Mouse (Mus musculus) megakaryocyte, embryonic 14.5 days (primary cell): ENCODE data around the gene Gm28044.

Experiments
- FLI1 ChIP-seq: IDR thresholded peaks from 2 replicates; pipeline ENCODE4 v1.6.1; 2012; ENCODE audit warnings: low read length, inconsistent platforms, mixed read lengths
- GATA1 ChIP-seq: IDR thresholded peaks from 3 replicates; pipeline ENCODE4 v1.6.1; 2012; ENCODE audit warnings: mixed read lengths, low read length, inconsistent platforms, borderline replicate concordance

DNA sequence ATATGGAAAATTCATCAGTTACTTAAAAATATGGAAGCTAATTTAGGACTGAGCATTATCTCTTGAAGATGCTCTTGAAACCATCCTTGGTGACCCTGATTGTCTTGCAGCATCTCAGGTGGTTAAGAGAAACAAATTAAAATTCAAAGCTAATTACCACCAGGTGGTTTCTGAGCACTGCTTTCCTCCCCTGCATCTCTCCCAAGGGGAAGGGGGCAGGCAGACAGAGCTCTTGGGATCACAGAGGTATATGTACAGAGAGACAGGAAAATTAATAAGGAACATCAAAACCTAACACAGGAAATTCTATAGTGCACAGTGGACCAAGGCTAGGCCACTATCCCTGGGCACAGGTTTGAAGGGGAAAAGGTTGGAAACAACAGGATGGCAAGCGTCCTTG lies 27.5 kb downstream of the Gm28044 start:
- TF ChIP-seq GATA1 (no peak), FLI1 (no peak)
